Mouse (Mus musculus) heart, adult 18-20 months (tissue): Measurements from ENCODE around the gene Gipc1. TPM values are rescaled to one million over a fixed set of nuclear protein-coding genes. Genes with fewer than 3 reads are reported as not detected.
A peak's percentile ranks its signal among the peaks of the same experiment; 100 is the strongest.

Source experiments
- DNase-seq, 2 experiments: peaks; one replicate each; pipeline ENCODE4 v3.0.0; 2021 to 2022; ENCODE audit warnings: mixed read lengths in 1 of 2
- total RNA-seq, 2 experiments: library from RNA; stranded (reverse); gene quantifications; 2 replicates each; pipeline ENCODE4 v1.2.3; 2021

The Gipc1 gene
- total RNA-seq, 2 experiments from 2014 or later = 23.1 to 27.3 TPM

DNA sequence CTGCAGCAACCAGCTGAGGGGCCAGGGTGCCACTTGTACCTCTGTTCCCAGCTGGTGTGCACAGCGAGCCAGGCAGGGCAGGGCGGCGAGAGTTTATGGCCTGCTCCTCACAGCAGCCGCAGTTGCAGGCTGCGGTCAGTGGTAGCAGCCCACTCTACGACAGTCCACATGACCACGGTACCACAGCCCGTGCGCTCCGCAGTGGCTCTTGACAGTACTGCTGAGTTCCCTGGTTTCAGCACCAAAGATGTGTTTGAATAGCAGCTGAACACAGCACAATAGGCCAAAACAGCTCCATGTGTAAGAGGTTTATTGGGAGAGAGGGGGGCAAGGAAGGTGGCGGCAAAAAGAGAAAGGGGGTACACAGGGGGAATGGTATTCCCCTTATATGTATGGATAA, 5.0 kb upstream of the Gipc1 start:
- DNase-seq = no peak

DNA sequence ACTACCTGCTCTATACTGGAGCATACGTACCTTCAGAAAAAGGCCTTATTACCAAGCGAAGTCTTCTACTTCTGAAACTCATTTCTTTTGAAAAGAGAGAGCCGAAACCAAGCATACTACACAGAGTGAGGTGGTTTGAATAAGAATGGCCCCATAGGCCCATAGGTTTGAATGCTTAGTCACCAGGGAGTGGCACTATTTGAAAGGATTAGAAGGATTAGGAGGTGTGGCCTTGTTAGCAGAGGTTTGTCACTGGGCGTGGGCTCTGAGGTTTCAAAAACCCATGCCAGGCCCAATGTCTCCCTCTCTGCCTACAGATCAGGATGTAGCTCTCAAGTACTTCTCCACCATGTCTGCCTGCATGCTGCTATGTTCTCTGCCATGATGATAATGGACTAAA, 4.4 kb upstream of the Gipc1 start:
- no peak for DNase-seq

DNA sequence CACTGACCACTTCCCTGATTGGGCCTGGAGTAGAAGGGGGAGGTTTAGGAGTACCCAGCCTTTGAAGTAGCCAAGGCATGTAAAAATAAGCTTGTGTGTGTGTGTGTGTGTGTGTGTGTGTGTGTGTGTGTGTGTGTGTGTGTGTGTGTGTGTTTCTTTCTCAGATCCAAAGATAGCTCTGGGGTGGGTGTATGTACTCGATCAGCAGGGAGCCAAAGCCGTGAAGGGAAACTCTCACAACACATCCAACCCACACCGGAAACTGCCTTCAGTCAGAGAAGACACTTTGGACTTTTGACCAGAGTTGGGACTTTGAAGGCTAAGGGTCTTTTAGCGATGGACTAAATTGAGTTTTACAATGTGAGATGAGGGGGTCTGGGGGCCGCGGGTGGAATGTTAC, 2.8 kb upstream of the Gipc1 start:
- no peak for DNase-seq

DNA sequence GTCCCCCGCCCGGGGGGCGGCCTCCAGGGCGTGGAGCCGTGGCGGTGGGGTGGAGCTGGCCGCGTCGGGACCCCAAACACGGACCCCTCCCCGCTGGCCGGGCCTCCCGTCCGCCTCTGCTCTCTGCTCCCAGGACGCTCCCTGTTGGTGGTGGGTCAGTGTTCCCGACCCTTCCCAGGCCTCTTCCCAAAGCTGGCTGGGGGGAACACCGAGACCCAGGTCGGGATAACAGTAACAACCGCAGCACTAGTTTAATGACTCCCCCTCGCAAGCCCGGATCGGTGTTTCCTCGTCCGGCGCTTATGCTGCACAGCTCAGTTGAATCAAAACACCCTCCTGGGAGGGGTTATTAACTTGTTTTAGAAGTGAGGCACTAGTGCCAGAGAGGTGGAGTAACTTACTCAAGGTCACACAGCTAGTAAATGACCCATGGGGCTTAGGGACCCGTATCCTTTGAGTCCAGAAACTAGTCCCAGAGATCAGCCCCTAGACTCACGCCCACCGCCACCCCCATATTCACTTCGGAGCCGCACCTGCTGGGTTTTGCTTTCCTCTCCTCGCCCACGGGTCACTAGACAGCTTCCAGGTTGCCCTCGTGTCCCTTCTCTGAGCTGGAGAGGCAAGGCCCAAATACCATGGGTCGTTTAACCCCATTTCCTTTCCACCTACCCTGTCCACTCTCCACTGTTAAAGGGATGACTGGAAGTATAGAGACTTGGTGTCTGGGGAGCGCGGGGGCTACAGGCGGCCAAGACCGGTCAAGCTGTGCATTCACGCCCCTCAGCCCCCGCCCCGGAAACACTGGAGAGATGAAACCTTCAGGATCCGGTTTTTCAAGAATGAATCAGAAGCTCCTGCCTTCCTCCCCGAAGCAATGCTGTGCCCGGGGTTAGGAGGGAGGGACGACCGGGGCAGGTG, 526 bp downstream of the Gipc1 start:
- DNase-seq = peak in 1 of 2 experiments; percentile 52

DNA sequence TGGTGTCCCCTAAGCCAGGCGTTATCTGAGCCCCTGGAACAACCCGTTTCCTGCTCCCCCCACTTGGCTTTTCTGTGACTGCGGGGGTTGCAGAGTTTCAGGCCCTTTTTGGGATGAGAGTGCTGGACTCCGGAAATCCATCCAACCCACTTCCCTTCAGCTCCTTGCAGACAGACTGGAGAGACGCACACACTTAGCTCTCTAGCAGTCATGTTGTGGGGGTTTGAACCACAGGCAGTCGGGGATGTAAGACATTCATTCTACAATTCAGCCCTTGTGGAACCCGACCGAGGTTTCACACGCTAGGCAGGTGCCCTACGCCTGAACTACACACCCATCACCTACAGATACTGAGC, 1.2 kb downstream of the Gipc1 start:
- peak in 1 of 2 experiments; percentile 41 for DNase-seq

DNA sequence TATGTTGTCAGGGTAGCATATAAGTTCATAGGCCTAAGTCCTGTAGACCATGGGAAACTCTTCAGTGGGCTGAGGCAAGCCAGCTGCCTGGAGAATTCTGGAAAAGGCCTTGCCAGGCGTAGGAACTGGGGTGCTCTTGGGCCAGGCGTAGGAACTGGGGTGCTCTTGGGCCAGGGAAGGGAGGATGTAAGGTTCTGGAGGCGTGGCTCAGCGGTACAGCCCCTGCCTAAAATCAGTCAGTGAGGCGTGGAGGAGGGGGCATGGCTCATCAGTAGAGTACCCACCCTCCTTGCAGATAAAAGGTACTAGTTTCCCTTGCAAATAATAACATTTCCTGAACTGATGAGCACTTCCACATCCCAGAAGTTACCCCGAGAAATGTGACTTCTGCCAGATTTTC, 2.2 kb downstream of the Gipc1 start:
- DNase-seq = no peak

DNA sequence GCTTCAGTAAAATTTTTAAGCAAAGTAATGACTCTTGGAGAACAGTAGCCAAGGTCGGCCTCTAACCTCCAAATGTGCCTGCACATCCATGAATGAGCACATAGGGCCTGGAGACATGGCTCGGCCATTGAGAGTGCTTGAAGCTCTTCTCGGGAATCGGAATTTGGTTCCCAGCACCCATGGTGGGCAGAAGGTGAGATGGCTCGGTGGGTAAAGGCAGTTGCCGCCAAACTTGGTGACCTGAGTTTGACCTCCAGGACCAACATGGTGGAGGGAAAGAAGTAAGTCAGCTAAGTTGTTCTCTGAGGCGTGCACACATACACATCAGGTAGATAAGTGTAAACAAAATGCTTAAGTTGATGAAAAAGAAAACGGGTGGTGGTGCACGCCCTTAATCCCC, 3.6 kb downstream of the Gipc1 start:
- no peak for DNase-seq

DNA sequence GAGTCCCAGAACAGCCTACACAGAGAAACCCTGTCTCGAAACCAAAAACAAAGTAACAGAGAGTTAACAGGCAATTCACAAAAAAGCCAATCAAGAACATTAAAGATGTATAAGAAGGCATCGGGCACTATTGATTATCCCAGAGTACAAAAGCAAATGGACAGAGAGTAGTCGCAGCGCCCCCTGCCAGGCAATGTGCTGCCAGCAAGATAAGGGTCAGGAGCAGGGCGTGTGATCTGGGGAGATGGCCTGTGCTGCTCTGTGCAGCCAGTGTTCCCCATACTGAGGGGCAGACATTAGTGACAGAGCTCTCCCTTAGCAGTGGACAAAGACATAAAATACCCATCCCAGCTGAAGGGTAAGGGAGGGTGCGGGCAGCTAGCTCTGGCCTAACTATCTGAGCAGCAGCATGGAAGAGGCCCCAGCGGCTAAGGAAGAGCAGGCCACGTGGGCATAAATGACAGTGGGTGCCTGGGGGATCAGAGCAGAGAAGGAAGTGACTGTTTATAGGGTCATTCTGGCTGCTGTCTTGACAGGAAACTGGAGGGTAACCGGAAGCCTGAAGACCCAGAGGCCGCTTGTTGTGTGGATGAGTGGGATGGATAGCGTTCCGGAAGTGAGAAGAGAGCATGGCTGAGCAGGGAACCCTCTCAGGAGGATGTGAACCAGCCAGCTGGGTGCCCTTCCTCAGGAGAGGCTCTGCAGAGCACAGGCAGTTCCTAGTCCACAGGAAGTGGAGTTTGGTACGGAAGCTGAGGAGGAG, 4.2 kb downstream of the Gipc1 start:
- peak in 1 of 2 experiments; percentile 38 for DNase-seq

DNA sequence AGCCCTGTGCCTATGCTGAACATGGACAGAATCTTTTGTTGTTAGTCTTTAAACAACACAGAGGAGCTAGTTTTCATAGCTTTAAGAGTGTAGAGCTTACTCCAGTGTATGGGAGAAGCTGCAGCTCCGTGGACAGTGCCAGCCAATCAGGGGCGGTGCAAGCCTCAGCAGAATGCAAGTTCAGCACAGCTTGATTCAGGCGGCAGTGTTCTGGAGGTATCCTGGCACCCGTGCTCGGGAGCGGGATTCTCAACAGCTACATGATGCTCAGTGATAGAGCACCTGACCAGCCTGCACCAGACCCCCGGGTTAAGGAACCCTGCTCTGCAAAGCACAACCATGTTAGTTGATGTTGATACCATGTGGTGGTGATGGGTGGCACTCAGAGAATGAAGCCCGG, 8.1 kb downstream of the Gipc1 start:
- DNase-seq = peak in 1 of 2 experiments; percentile 5

DNA sequence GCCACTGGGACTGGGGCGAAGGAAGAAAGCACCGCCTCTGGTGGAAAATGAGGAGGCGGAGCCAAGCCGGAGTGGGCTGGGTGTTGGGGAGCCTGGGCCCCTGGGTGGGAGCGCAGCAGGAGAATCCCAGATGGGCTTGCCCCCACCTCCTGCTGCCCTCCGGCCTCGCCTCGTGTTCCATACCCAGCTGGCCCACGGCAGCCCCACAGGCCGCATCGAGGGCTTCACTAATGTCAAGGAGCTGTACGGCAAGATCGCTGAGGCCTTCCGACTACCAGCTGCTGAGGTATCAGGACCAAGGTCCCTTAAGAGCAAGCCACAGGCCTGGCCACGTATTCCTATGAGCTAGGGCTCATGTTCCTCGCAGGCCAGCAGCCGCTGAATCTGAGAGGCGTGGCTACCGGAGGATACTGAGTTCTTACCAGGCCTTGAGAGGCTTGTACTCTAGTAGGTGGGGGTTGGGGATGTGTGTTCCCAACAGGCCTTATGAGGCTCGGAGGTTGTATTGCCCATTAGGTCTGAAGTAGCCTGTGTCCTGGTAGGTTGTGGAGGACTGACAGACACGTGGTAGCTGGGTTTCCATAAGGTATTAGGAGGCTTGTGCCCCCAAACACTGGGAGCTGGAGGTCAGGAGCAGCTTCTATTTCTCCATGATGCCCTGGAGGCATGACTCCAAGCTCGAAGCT, 8.7 kb downstream of the Gipc1 start:
- DNase-seq = peak; percentile 33 to 36

DNA sequence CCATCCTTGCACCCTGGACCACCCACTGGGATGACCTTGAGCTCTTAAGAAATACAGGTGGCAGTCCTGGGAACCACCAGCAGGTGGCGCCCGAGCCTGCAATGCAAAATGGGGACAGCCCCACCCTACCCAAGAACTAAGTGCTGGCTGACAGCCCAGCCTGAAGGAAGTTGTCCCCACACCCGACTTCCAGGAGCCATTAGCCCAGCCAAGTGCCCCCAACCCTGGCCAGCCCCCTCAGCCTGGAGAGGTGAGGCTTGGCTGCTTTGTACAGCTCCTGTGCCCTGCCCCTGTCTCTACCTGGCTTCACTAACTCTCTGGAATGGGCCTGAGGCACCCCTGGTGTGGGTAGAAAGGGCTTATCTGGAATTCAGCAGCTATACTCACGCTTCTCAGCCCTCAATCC, 9.9 kb downstream of the Gipc1 start:
- DNase-seq = peak; percentile 90 to 96

DNA sequence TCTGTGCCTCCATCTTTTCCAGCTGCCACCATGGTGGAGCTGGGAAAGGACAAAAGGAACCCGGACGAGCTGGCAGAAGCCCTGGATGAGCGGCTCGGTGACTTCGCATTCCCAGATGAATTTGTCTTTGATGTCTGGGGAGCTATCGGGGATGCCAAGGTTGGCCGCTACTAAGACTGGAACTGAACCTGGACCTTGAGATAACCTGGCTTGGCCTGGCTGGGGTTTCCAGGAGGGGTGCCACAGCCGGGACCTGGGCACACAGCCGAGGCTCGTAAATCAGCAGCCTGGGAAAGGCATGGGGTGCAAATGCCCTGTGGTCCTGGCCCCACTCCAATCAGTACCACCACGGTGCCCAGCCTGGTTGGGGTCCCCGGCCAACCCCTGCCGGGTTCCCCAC, 11.6 kb downstream of the Gipc1 start:
- no peak for DNase-seq

DNA sequence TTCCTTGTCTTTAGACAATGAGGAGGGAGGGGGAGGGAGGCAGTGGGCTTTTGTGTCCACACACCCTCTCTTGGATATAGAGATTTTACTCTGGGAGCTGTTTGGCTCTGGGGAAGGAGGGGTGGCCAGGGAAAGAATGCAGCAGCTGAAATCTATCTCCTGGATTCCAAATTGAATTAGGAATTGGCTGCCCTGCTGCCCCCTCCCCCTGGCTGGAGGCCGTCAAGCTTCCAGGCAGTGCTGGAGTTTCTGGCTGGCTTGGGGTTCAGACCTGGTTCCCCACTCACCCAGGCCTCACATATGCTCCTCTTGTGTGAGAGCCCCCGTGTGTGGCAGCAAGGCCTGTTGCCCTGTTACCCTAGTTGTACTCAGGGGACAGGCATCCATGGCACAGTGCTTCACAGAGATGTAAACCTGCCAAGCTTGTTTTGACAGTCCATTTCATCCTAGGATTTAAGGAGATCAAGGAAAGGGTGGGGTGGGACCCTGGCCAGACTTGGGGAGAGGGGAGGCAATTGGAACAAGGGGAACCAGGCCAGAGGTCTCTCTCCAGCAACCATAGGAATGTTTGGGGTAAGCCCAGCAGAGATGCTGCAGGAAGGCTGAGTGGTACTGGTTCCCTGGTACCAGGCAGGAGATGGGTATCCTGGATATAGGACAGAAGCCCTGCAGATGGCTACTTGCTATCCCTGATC, 12.6 kb downstream of the Gipc1 start:
- peak; percentile 36 to 37 for DNase-seq

DNA sequence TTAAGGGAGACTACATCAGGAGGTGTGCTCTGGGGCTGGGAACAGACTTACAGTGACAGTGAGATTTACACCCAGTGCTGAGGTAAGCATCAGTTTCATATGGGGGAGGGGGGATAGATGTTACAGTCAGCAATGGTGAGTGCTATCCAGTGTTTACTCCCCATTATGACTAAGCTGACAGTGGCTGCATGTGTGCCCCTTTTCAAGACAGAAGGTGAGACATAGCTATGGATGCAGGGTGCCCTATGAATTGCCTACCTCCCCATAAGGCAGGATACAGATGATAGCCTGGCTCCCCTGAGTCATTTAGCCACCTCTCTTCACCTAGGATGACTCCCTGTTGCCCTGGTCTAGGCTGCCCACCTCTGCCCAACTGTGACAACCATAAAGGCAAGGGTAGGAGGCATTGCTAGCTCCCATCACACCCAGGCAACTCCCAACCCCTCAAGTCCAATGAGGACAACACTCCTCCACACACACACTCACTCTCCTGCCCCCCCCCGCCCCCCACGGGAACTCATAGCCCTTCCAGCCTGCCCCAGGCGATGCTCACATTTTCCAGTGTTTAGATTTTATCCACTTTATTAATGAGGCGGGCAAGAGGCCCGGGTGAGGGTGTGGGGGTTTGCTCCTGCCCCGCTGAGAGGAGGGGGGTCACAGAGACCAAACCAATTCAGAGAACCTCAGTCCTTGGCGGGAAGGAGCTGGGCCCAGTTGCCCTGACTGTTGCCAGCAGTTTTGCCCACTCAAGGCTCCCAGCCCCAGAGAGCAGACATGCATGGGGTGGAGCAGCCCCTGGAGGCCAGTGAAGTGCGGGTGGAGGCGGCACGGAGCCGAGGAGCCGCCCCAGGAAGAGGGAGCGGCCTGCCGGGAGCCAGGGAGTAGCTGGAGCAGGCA, 13.7 kb downstream of the Gipc1 start, which contains the start of gene Ptger1:
Ptger1 (plus strand) TSS at position 710 of the 897 bp plus-strand sequence.
- DNase-seq = peak; percentile 74 to 88

DNA sequence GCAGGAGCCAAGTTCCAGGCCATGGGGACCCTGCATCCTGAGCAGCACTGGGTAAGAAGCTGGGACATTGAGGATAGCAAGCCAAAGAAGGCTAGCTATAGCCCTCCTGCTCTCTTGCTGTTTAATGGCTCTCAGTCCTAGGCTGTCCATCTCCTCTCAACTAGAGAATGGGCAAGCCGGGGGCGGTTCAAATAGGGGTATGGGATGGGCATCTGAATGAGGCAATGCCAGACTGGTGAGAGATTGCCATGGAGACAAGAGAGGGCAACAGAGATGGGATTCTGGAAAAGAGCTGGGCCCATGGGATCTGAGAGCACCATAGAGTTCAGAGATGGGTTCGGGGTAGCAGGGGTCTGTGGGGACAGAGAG, 14.4 kb downstream of the Gipc1 start:
- DNase-seq = no peak

DNA sequence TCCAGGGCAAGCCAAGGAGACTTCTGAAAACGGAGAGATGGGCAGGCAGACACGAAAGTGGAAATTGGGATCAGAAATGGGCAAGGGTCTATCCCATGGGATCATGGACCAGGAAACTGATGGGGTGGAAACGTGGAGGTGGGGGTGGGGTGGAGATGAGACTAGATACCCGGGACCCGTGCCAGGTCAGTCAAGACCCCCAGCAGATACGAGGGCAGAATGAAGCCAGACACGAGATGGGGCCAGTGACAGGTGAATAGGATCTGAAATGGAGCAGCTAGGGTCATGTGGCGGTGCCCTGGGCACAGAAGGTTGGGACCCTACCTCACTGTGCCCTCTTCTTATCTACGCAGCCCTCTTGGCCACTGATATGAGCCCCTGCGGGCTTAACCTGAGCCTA, 15.0 kb downstream of the Gipc1 start:
- no peak for DNase-seq

DNA sequence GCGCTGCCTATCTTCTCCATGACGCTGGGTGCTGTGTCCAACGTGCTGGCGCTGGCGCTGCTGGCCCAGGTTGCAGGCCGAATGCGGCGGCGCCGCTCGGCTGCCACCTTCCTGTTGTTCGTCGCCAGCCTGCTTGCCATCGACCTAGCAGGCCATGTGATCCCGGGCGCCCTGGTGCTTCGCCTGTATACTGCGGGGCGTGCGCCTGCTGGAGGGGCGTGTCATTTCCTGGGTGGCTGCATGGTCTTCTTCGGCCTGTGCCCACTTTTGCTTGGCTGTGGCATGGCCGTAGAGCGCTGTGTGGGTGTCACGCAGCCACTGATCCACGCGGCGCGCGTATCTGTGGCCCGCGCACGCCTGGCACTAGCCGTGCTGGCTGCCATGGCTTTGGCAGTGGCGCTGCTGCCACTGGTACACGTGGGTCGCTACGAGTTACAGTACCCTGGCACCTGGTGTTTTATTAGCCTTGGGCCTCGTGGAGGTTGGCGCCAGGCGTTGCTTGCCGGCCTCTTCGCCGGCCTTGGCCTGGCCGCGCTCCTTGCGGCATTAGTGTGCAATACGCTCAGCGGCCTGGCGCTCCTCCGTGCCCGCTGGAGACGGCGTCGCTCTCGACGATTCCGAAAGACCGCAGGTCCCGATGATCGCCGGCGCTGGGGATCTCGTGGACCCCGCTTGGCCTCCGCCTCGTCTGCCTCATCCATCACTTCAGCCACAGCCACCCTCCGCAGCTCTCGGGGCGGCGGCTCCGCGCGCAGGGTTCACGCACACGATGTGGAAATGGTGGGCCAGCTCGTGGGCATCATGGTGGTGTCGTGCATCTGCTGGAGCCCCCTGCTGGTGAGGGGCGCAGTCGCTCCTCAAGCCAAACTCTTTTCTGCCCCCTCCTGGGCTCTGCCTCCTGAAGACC, 15.8 kb downstream of the Gipc1 start:
- peak; percentile 39 to 60 for DNase-seq

DNA sequence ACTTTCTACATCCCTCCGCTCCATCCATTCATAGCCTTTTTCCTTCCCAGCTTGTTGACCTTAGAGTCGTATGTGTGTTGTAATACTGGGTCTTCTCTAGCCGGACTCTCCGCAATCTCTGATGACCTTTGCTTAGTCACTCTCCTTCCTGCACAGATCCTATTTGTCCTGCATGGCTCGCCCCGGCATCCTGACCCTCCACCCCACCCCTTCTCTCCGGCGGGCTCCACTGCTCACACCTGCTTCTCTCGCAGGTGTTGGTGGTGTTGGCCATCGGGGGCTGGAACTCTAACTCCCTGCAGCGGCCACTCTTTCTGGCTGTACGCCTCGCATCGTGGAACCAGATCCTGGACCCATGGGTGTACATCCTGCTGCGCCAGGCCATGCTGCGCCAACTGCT, 16.5 kb downstream of the Gipc1 start:
- no peak for DNase-seq

DNA sequence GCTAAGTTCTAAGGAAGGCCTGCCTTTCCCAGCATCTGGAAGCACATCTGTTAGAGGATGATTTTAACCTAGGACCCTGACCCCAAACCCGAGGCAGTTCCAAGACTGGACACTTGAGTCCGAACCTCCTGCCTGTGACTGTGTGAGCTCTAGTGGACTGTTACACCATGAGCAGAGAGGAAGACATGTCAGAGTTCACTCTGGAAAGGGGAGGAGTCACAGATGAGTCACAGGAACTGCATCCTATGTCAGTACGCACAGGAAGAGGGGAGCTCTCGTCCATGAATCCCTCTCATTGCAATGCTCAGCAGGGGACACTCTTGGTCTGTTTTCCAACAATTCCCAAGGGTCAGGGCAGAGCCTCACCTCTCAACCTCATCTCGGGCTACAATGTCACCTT, 20.5 kb downstream of the Gipc1 start:
- no peak for DNase-seq

DNA sequence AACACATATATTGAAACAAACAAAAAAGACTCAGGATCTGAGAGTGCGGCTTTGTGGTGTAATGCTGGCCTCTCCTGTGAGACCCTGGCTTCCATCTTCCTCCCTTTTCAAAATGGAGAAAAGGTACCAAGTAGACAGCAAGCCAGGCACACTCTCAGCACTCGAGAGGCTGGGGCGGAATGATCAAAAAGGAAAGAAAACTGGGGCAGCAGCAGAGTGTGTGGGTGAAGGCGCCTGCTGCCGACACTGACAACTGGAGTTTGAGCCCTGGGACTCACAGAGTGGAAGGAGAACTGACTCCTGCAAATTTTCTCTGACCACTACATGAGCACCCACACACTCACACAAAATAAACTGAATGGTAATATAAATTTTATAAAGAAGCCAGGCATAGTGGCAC, 22.0 kb downstream of the Gipc1 start:
- DNase-seq = no peak
